Mouse (Mus musculus): ENCODE data around the gene Pde8a.

Pde8a gene

GRCm38 (mm10) chr7:81272908-81273307, 59.5 kb downstream of the Pde8a start:
- DNase-seq (ENCODE audit: low spot score in 2 of 2) = no peak

- no peak for DNase-seq (ENCODE audit: low spot score in 2 of 2)
These were observed 65.6 kb downstream of the Pde8a start for GRCm38 (mm10) chr7:81278966-81279365.

DNA sequence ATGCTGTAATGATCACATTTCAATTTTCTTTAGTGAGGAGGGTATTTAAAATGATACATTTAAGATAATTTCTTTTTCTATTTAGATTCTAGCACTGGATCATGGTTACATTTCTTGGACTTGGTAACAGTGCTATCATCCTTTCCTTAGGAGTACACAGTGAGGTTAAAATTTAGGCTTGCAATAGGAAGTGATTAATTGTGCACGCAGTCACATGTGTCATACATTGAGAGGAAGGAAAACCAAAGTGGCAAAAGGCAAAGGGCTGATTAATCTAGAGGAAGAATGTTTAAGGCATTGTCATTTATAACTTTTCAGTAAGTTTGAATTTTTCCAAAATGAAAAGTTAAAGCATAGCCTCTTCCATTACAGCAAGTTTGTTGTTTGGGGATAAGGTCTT, 67.8 kb downstream of the Pde8a start:
- DNase-seq (ENCODE audit: low spot score in 2 of 2) = no peak

DNA sequence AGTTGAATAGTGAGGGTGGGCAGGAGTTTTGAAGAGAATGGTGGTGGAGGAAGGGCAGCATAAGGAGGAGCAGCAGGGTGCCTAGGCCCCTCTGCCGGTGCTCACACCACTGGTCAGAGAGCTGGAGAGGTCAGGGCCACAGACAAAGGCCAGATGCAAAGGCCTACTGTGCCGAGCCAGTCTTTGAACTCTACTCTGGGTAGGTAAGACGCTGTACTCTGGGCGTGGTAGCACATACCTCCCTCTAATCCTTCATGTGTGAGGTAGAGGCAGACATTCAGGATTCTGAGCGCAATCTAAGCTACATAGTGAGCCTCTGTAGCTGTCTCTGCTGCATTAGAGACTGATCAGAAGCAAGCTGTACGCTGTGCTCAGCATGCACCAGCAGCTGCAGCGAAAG, 73.1 kb downstream of the Pde8a start:
- no peak for DNase-seq (ENCODE audit: low spot score in 2 of 2)

DNA sequence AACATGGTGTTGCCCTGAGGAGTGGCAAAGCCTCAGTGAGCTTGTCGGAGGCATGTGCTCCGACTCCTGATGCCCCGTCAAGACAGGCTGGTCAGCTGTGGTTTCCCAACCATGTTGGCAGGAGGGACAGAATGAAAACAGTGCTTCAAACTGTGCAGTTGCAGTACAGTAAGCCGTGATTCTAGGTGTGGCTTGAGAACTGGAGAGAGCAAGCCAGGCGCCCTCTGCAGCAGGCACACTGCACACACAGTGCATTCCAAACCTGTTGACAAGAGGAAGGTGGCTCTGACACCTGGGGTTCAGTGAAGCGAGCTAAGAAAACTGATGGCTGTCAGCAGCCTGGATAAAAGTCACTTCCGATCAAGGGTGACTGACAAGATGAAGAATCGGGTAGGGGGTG, 73.5 kb downstream of the Pde8a start:
- DNase-seq (ENCODE audit: low spot score in 2 of 2) = no peak

DNA sequence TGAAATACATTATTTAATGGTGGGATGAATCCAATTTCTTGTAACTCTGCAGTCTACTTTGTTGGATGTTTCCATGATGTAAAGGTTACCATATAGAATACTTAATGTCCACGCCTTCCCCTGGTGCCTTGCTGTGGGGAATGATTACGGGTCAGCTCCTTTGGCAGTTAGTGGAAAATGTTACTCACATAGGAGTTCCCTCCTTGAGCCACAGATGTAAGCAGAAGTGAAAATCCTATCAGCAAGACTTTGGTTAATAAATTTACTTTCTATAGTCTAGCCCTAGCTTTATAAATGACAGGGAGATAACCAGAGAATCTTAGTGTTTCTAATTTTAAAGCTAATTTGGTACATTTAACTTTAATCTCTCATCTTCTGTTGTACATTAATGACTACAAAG, 81.8 kb downstream of the Pde8a start:
- DNase-seq (ENCODE audit: low spot score in 2 of 2) = no peak

DNA sequence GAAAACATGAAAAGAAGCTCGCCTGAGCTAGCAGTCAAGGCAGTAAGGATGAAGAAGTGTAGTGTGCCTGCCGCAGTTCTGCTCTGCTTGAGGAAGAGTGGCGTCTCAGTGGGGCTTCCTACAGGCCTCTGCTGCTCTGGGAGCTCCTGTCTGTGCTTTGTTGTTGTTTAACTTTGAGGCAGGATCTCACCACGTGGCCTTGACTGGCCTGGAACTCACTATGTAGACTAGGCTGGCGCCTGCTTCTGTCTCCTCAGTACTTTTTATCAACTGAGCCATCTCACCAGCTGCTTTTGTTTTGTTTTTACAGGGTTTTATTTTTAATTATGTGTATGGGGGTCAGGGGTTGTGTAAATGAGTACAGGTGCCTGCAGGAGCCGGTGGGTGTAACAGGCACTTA, 84.8 kb downstream of the Pde8a start:
- no peak for DNase-seq (ENCODE audit: low spot score in 2 of 2)

DNA sequence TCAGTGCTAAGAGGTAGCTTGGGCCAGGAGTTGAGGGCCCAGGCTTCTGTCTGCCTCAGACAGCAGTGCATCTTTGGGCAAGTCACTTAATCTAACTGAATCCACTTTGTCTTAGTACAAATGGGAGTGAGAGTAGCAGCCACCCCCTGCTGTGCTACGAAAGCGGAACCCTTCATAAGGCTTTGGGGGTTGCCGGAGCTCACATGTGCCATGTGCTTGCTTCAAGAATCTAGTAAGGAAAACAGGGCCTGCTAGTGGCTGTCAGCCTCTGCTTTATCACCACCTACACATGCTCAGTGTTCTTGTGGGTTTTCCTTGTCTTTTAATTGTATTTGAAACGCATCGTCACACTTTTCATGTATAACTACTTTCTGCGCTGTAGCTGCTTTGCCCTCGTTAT, 87.9 kb downstream of the Pde8a start:
- no peak for DNase-seq (ENCODE audit: low spot score in 2 of 2)

DNA sequence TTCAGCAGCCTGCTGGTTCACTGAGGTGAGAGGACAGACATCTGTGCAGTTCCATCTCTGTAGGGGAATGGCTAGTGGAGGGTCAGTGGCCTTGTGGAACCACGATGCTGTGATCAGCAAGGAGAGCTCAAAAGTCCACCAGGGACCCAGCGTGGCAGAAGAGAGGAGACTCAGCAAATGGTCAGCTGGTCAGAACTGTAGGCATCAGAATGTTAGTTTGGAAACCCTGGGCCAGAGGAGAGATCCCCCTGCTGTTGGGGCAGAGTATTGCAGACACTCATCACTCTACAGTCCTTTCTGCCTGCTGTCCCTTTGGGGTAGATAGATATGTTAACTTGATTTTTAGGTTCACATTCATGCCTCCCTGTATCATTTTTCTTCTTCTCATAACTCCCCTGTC, 90.3 kb downstream of the Pde8a start:
- DNase-seq (ENCODE audit: low spot score in 2 of 2) = no peak

- no peak for DNase-seq (ENCODE audit: low spot score in 2 of 2)
These were observed 90.7 kb downstream of the Pde8a start for GRCm38 (mm10) chr7:81304100-81304499.

DNA sequence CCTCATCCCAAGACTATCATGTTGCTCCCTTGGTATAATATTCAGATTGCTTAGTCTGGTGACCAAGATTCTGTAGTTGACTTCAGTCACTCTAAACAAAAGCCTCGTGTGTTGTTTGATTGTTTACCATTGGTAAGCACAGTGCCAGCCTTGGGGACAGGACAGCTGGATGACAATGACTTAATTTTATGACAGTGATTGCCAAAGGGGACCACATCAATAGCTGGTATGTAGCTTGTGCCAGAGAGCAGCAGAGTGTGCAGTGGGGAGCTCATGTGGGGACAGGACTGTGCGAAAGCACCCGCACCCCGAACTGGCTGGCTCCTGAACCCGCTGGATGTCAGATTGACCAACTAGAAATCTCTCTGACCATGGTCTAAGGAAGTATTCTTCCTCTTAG, 91.3 kb downstream of the Pde8a start:
- no peak for DNase-seq (ENCODE audit: low spot score in 2 of 2)

GRCm38 (mm10) chr7:81307735-81308134, 94.3 kb downstream of the Pde8a start:
- DNase-seq (ENCODE audit: low spot score in 2 of 2) = no peak

DNA sequence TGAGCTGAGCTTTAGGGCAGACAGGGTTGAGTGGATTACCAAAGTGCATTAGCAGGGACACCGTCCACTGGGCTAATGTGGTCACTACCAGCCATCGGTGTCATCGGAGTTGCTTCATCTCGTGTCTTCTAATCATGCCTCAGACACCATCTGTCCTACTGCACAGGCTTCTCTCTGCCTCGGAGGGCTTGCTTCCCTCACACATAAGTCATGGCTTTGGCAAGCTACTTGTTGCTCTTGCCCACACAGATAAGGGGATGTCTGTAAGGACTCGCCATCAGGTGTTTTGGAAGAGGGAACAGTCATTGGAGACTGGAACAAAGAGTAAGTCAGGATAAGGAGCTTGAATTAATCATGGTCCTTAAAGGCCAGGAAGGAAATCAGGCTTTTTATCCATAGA, 95.9 kb downstream of the Pde8a start:
- no peak for DNase-seq (ENCODE audit: low spot score in 2 of 2)

DNA sequence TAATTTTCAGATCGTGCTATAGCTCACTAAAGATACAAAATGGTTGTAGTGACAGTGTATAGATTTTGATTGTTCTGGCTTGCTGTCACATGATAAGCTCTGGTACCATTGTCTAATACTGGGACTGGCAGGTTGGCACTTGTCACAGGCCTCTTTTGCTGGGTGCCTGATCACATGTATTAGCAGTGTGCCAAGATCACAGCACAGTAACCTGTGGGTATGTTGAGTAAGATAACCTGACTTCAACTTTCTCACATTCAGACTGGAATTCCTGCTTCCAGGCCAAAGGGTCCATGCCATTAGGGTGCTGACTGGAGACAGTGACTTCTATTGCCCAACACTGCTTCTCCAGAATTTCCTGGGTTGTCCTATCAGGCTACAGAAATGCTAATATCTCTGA, 97.7 kb downstream of the Pde8a start:
- DNase-seq (ENCODE audit: low spot score in 2 of 2) = no peak

- DNase-seq (ENCODE audit: low spot score in 2 of 2) = no peak
These were observed 98.2 kb downstream of the Pde8a start for GRCm38 (mm10) chr7:81311581-81311980.

DNA sequence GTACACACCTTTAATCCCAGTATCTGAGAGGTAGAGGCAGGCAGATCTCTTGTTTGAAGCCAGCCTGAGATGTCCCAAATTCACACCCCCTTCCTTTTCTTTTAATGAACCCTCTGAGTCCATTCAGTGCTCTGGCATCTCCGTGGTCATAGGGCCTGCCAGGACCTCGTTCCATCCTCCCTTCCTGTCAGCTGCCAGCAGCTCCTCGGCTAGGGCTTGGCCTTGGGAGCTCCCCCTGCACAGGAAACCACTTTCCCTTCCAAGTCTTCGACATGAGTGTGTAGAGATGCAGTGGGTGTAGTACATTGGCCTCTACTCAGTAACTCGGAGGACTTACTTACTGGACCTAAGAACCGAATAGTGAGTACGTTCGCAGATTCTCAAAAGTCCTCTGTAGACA, 102.2 kb downstream of the Pde8a start:
- no peak for DNase-seq (ENCODE audit: low spot score in 2 of 2)

GRCm38 (mm10) chr7:81319749-81320148, 106.4 kb downstream of the Pde8a start:
- no peak for DNase-seq (ENCODE audit: low spot score in 2 of 2)

GRCm38 (mm10) chr7:81321776-81322175, 108.4 kb downstream of the Pde8a start:
- DNase-seq (ENCODE audit: low spot score in 2 of 2) = no peak

DNA sequence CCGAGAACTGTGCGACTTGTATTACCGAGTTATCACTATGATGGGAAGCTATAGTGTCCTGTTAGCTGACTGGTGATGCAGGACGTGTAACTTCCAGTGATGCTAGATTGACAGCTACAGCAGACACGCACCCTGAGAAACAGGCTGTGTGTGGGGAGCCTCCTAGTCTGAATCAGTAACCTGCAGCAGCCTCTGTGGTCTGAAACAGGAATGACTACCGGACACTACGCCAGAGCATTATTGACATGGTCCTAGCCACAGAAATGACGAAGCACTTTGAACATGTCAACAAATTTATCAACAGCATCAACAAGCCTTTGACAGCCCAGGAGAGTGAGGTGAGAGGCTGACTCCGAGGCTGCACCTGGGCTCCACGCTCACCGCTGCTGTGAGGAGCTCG, 112.6 kb downstream of the Pde8a start:
- DNase-seq (ENCODE audit: low spot score in 2 of 2) = no peak

DNA sequence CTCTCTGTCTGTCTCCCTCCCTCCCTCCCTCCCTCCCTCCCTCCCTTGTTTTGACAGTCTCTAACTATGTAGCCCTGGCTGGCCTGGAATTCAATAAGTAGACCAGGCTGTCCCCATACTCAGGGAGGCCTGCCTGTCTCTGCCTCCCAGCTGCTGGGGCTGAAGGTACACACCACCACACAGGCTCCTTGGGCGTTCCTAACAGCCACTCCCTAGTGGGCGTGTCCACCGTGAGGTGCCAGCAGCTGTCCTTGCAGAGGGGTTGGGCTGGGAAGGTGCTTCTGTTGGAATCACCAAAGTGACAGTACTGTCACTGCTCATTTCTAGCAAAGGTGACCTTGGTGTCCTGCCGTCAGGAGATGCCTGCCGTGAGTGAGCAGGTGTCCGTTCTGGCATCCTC, 113.5 kb downstream of the Pde8a start:
- no peak for DNase-seq (ENCODE audit: low spot score in 2 of 2)

DNA sequence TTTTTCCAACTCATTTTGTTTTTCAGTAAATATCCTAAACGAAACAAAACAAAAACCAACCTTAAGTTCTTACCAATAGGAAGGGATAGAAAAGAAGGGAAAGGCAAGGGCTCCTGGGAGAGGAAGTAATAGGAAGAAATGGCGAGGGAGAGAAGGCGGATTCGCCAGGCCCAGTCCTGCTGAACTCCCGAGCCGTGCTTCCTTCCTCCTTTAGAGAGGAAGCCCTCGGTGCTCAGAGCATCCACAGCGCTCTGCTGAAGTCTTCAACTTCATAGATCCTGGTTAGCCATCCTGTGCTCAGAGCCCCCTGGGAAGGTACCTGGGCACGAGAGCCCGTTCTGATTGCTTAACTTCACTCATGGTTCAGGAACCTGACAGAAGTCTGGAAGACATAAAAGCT, 114.3 kb downstream of the Pde8a start:
- DNase-seq (ENCODE audit: low spot score in 2 of 2) = no peak

- no peak for DNase-seq (ENCODE audit: low spot score in 2 of 2)
These were observed 117.4 kb downstream of the Pde8a start for GRCm38 (mm10) chr7:81330767-81331166.

DNA sequence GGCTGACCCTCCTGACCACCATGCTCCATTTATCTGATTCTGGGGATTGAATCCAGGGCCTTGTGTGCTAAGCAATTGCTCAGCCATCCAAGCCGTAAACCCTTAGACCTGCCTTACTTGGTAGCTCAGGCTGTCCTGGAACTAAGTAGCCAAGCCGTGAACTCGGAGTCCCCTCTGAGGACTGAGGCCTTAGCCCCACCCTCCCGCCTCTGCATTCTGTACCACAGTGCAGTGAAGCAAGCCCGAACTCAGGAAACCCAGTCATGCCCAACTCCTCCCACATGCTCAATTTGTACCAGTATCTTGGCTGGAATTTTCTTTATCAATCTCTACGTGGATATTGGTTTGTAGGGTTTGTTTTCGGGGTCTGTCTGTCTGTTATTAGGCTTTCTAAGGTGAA, 118.5 kb downstream of the Pde8a start:
- DNase-seq (ENCODE audit: low spot score in 2 of 2) = no peak

GRCm38 (mm10) chr7:81335705-81336431, 122.5 kb downstream of the Pde8a start:
- DNase-seq (ENCODE audit: low spot score in 2 of 2) = no peak

All from frontal cortex, postnatal 14 days (tissue).